Mouse (Mus musculus) lung, embryonic 15.5 days (tissue): ENCODE data around the gene Cnpy1. TPM values are rescaled to one million over a fixed set of nuclear protein-coding genes. Genes with fewer than 3 reads are reported as not detected.

Source experiments
- ATAC-seq: fragments of 200-750 bp; cut with Nextera tagmentation; 2 replicates; pipeline ENCODE4 v1.8.0; 2017; ENCODE audit warnings: moderate number of reproducible peaks, borderline replicate concordance; ENCODE audit not compliant: low FRiP score, low TSS enrichment; ENCODE audit errors: extremely low read depth
- H3K27ac ChIP-seq: fragments of 300-500 bp; sonication (generic); 2 replicates; pipeline ENCODE4 v1.5.1; 2015; ENCODE audit warnings: moderate library complexity, mild to moderate bottlenecking, inconsistent platforms
- H3K27me3 ChIP-seq: fragments of 300-500 bp; sonication (generic); 2 replicates; pipeline ENCODE4 v1.6.1; 2015; ENCODE audit warnings: inconsistent platforms
- H3K36me3 ChIP-seq: fragments of 300-500 bp; sonication (generic); 2 replicates; pipeline ENCODE4 v1.6.1; 2015; ENCODE audit warnings: inconsistent platforms
- H3K4me1 ChIP-seq: fragments of 300-500 bp; sonication (generic); 2 replicates; pipeline ENCODE4 v1.6.1; 2015; ENCODE audit warnings: inconsistent platforms
- H3K4me2 ChIP-seq: fragments of 300-500 bp; sonication (generic); 2 replicates; pipeline ENCODE4 v1.6.1; 2015; ENCODE audit warnings: inconsistent platforms, mild to moderate bottlenecking, moderate library complexity
- H3K4me3 ChIP-seq: fragments of 300-500 bp; sonication (generic); 2 replicates; pipeline ENCODE4 v1.5.1; 2015; ENCODE audit warnings: mild to moderate bottlenecking, inconsistent platforms
- H3K9ac ChIP-seq: fragments of 300-500 bp; sonication (generic); 2 replicates; pipeline ENCODE4 v1.6.1; 2015; ENCODE audit warnings: inconsistent platforms
- H3K9me3 ChIP-seq: fragments of 300-500 bp; sonication (generic); 2 replicates; pipeline ENCODE4 v1.6.1; 2016; ENCODE audit warnings: inconsistent platforms
- WGBS: fragments of 180-500 bp; shearing (Covaris S2); methylation state at CpG from one replicate; pipeline ENCODE4 v1.1.7; 2015; 5-methylcytosine and 5-hydroxymethylcytosine counted together
- polyA plus RNA-seq: library from polyadenylated mRNA; unstranded; fragments of >200 nt; fragmentation: Nextera tagmentation; extraction: Ambion mirVana; gene quantifications from 2 replicates; pipeline ENCODE4 v1.2.1, GENCODE M21; 2015

Gene Cnpy1
- polyA plus RNA-seq, 1 experiment from 2014 or later, result 0.56 TPM

DNA sequence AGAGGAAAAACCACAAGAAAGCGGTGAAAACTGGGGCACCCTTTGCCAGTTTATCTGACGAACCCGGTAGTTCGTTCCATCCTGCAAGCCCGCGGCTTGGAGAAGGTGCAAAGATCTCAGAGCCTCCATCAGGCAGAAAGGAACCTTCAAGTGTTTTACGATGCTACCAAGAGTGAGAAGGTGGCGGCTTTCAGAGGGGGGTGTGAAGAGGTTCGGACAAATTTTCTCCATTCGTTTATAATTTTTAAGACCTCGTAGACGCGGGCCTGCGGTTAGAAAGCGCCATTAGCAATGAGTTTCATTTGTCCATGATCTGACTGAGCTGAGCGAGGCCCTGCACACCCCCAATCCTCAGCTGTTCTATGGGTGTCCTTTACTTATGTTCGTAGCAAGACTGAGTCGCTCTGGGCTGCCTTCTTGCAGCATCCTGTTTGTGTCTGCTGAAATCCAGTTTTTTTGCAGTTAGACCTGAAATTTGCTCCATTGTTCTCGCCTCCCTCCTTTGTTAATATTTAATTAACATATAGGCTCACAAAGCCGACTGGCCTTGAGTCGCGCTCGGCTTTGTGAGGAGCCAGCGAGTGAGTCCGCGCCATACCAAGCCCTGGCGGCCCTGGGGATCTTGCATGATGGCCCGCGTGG lies 77.9 kb downstream of the Cnpy1 start:
- under 1% methylated on average over 29 of the region's 29 CpGs for WGBS
- no peak overlapping the region for H3K27ac ChIP-seq
- no peak overlapping the region for H3K9ac ChIP-seq
- H3K36me3 ChIP-seq, result no peaks in the 10 kb centered on the region
- ATAC-seq, result no peak
- peaks cover 34% of the 10 kb centered on the region for H3K4me1 ChIP-seq
- no peaks in the 10 kb centered on the region for H3K9me3 ChIP-seq
- peak overlapping the region; percentile 36 for H3K4me2 ChIP-seq
- peaks cover 96% of the 10 kb centered on the region for H3K27me3 ChIP-seq
- H3K4me3 ChIP-seq, result no peak overlapping the region; the same call in 1 of the 2 replicates

DNA sequence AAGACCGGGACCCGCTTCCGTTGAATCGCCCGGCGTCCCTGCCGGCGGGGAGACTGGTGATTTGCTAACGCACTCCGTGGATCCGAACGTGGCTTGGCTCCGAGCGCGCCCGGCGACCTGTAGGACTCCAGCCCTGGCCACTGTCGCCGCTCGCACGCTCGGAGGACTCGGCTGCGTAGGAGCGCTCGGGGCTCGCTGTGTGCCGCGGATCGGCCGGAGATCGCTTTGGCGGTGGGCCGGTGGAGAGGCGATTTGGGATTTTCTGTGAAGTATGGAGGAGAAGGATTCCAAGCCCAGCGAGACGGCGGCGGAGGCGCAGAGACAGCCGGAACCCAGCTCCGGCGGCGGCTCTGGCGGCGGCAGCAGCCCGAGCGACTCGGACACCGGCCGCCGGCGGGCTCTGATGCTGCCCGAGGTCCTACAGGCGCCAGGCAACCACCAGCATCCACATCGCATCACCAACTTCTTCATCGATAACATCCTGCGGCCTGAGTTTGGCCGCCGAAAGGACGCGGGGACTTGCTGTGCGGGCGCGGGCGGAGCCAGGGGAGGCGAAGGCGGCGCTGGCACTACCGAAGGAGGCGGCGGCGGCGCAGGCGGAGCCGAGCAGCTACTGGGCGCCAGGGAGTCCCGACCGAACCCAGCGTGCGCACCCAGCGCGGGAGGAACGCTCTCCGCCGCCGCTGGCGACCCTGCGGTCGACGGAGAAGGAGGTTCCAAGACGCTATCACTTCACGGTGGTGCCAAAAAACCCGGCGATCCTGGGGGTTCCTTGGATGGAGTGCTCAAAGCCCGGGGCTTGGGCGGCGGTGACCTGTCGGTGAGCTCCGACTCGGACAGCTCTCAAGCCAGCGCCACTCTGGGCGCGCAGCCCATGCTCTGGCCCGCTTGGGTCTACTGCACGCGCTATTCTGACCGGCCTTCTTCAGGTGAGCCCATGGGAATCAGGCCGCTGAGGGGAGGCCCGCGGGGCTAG lies 79.1 kb downstream of the Cnpy1 start:
- Histone ChIP-seq H3K4me1 (peaks cover 34% of the 10 kb centered on the region), H3K36me3 (no peaks in the 10 kb centered on the region), H3K27me3 (peaks cover 96% of the 10 kb centered on the region), H3K9me3 (no peaks in the 10 kb centered on the region), H3K4me3 (peak overlapping the region; percentile 45), H3K4me2 (peak overlapping the region; percentile 99), H3K27ac (no peak overlapping the region), H3K9ac (no peak overlapping the region)
- peak; percentile 12; the same call in 1 of the 2 replicates for ATAC-seq
- under 1% methylated on average over 110 of the region's 111 CpGs for WGBS

DNA sequence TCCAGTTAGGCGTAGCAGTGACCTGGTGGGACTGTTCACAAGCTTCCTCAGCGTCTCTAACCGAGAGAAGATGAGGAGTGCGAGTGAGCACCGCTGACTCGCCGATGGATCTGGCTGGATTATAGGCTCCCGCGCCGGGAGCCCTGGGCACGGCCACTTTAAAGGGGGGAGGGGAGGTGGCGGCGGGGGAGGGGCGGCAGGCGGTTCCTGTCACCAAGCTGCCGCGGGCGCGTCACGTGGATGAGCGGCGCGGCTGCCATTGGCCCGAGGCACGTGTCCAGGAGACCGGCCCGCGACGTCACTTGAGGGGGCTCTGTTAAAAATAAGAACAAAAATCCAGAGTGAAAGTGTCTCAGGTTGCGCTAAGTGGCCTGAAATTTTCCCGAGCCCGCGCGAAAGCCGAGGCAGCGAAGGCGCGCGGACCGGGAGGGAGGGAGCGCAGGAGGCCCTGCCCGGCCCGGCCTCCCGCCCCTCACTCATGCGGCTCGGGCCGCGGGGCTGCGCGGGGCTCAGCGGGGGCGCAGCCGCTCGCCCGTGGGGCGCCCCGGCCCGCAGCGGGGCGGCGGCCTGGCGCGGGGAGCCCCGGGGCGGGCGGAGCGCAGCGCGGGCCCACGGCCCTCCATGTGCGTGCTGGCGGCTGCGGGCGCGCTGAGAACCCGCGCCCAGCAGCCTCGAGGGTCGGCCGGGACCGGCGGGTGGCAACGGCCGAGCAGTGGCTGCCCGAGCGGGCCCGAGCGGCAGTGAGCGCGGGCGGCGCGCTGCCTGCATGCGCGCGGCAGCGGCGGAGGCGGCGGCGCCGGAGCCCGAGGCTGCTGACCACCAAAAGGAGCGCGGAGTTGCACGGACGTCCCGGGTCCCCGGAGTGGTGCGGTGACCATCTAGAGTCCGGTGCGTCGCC lies 80.0 kb downstream of the Cnpy1 start, which contains the start of gene En2:
Gene En2, plus strand, starts transcription at position 337 of the 898 bp plus-strand sequence.
- ATAC-seq, result peak; percentile 69; the same call in 1 of the 2 replicates
- Histone ChIP-seq H3K27ac (no peak within 1 kb of the TSS), H3K27me3 (peaks cover 97% of the 10 kb centered on the region), H3K4me2 (peak within 1 kb of the TSS; percentile 99), H3K4me1 (peaks cover 34% of the 10 kb centered on the region), H3K9me3 (no peaks in the 10 kb centered on the region), H3K36me3 (no peaks in the 10 kb centered on the region), H3K9ac (no peak within 1 kb of the TSS), H3K4me3 (peak within 1 kb of the TSS; percentile 45)
- under 1% methylated on average over 88 of the region's 113 CpGs for WGBS

DNA sequence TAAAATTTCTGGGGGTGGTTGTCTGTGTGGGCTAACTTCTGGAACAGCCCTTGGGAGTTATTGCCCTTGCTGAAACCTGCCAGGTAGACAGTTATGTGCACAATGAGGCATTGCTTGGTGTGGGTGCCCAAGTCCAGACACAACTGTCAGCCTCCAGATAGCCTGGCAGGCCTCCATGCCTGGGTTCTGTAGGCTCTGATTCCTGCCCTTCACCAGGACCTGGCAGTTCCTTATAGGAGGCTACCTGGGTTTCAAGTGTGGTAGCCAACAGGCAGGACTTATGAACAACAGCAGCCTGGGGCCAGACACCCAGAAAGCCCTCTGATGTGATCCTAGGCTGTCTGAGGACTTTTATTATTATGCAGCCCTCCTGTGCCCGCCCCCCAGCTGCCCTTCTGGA lies 81.7 kb downstream of the Cnpy1 start:
- peaks cover 34% of the 10 kb centered on the region for H3K4me1 ChIP-seq

DNA sequence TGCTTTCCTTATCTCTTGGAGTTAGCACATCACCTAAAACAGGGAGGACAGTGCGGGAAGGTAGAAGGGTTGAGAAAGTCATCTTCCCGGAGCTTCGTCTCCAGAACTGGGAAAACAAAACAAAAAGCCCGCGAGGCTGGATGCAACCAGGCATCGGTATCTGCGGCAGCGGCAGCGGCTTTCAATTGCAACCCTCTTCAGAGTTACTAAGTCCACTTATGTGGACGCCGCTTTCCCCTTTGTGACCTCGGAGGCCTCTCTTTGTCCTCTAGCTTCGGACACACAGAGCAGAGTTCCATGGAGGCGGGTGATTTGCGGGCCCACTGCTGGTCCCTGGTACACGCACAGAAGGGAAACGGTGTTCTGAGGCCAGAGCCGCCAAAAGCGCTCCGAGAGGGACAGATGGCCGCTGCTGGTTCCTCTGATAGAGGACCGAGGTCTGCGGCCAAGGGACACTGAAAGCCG lies 83.6 kb downstream of the Cnpy1 start:
- no peak overlapping the region for H3K4me3 ChIP-seq
- H3K9ac ChIP-seq, result no peak overlapping the region
- ATAC-seq, result no peak

More for the DNA sequence above, 81.7 kb downstream of the Cnpy1 start:
- Histone ChIP-seq H3K27me3 (peaks cover 99% of the 10 kb centered on the region), H3K4me2 (no peak overlapping the region), H3K27ac (no peak overlapping the region), H3K36me3 (no peaks in the 10 kb centered on the region), H3K4me3 (no peak overlapping the region), H3K9me3 (no peaks in the 10 kb centered on the region), H3K9ac (no peak overlapping the region)
- 0% methylated on average over 1 of the region's 1 CpGs for WGBS
- ATAC-seq, result no peak

DNA sequence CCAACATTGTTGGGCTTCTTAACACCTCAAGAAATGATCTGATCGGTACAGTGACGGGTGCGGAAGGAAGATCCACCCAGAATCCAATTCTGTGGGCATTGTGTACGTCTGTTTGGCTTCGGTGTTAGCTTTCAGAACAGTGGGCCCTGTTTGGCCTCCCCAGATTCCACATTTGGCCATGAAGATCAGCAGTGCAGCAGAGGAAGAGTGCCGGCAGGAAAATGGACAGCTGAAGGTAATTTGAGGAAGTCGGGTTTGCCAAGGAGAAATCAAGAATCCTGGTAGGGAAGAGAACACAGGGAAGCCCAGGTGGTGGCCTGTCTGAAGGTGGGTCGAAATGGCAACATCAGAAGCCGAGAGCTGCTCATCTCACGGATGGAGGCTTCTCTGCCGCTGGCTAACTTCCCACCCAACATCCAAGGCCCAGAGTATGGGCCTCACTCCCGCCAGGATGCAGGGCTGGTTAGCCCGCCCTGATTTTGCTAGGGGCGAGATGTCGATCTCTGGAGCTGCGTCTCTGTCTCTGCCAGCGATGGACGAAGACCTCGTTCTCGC lies 84.1 kb downstream of the Cnpy1 start:
- Histone ChIP-seq H3K4me2 (peak overlapping the region; percentile 16; the same call in 1 of the 2 replicates), H3K36me3 (no peaks in the 10 kb centered on the region), H3K27me3 (peaks cover 100% of the 10 kb centered on the region), H3K4me3 (no peak overlapping the region), H3K4me1 (peaks cover 15% of the 10 kb centered on the region), H3K9ac (no peak overlapping the region), H3K27ac (no peak overlapping the region), H3K9me3 (no peaks in the 10 kb centered on the region)
- WGBS, result 3% methylated on average over 20 of the region's 20 CpGs
- no peak for ATAC-seq

More for the DNA sequence above, 83.6 kb downstream of the Cnpy1 start:
- Histone ChIP-seq H3K4me1 (peaks cover 20% of the 10 kb centered on the region), H3K9me3 (no peaks in the 10 kb centered on the region), H3K36me3 (no peaks in the 10 kb centered on the region), H3K27me3 (peaks cover 100% of the 10 kb centered on the region), H3K4me2 (peak overlapping the region; percentile 16; the same call in 1 of the 2 replicates), H3K27ac (no peak overlapping the region)
- WGBS, result 1% methylated on average over 24 of the region's 24 CpGs

DNA sequence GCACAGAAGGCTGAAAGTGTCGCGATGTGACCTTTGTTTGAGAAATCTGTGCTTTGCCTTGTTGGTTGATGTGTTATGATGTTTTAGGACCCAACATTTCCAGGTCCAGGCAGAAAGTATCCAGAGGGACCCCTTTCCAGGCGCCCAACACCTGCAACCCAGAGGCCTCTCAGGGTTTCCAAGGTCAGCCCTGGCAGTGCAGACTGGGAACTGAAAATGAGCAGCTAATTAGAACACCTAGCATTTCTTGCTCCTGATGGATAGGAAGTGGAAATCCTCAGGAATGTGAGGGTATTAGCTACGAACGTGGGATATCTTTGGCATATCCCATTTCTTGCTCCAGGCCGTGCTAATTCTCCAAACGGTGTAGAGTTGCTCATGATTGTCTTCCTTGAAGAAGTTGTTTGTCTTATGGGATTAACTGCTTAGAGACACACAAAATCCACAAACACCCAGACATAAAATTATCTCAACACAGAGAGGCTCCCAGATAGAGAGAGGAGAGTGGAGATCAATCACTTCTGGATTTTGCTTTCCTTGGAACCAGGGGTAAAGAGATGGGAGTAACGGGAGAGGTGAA lies 85.6 kb downstream of the Cnpy1 start:
- H3K27ac ChIP-seq, result no peak overlapping the region
- H3K9ac ChIP-seq, result no peak overlapping the region
- H3K4me2 ChIP-seq, result no peak overlapping the region
- no peaks in the 10 kb centered on the region for H3K9me3 ChIP-seq
- 4% methylated on average over 8 of the region's 8 CpGs for WGBS
- H3K36me3 ChIP-seq, result no peaks in the 10 kb centered on the region
- H3K27me3 ChIP-seq, result peaks cover 100% of the 10 kb centered on the region
- H3K4me3 ChIP-seq, result no peak overlapping the region
- ATAC-seq, result no peak
- peaks cover under 1% of the 10 kb centered on the region for H3K4me1 ChIP-seq

DNA sequence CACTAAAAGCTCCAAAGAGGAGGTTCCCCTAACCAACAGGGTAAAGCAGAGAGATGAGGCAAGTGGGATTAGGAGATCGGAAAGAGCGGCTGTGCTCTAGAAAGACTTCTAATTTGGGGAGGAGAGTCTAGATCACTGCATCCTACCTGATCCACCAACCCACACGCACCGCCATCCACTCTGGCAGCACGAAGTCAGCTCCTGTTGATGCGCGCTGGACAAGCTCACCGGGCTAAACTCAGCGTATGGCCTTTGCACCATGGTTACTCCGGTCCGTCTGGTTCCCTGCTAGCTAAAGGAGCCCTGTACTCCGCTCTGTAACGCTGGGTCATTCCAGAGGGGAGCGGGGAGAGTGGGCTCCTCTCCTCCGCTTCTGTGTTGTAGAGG lies 86.5 kb downstream of the Cnpy1 start:
- Histone ChIP-seq H3K9ac (no peak overlapping the region), H3K4me1 (no peaks in the 10 kb centered on the region), H3K27ac (no peak overlapping the region), H3K4me3 (no peak overlapping the region), H3K36me3 (no peaks in the 10 kb centered on the region), H3K9me3 (no peaks in the 10 kb centered on the region), H3K27me3 (peaks cover 97% of the 10 kb centered on the region), H3K4me2 (no peak overlapping the region)
- 1% methylated on average over 15 of the region's 15 CpGs for WGBS
- ATAC-seq, result no peak

DNA sequence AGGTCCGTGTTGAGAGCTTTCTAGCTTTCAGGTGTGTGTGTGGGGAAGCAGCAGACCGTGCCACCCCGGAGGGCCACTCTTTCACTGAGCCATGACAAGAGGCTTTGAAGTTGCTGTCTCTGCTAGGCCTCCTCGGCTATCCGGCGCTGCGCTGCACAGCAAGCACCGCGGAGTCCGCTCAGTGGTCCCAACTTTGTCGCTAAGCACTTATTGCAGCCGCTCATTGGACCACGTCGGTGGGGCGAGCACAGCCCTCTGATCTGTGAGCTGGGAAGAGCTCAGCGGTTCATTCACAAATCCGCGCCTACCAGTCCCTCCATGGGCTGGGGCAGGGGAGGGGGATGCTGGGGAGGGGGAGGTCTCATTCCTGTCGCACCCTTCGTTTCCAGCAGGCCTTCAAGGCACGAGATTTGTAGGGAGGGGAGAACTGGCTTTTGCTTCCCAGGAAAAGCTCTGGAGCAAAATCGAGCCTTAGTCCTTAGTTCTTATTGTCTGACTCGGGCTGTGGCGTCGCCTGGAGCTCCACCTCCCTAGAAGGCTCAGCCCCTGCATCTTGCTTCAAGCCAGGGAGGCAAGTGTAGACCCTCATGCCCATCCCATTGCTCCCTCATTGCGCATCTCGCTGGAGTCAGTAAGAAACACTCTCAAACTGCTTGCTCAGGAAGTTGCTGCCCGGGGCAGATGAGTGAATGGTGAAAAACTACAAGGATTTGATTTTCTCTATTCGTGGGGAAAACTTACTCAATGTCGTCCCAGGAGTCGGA lies 87.1 kb downstream of the Cnpy1 start:
- Histone ChIP-seq H3K9ac (no peak overlapping the region), H3K4me1 (no peaks in the 10 kb centered on the region), H3K27ac (no peak overlapping the region), H3K4me3 (no peak overlapping the region), H3K4me2 (no peak overlapping the region), H3K9me3 (no peaks in the 10 kb centered on the region), H3K36me3 (no peaks in the 10 kb centered on the region), H3K27me3 (peaks cover 97% of the 10 kb centered on the region)
- no peak; the same call in 1 of the 2 replicates for ATAC-seq
- 1% methylated on average over 31 of the region's 31 CpGs for WGBS

DNA sequence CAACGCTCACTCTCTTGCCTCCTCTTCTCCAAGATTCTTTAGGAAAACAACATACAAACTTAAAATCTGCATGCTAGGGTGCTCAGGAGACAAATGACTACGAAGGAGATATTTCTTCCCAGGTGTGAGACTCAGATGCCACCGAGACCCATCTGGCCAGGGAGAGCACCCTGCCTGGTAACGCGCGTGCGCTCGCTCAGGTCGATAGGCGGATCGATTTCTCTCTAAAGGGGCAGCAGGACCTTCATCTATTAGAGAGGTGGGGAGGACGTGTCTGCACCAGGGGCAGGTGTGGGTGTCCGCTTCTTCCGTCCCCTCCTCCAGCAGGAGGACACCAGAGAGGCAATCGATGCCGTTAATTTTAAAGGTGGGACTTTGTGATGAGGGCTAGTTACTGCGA lies 87.8 kb downstream of the Cnpy1 start:
- no peak overlapping the region for H3K4me3 ChIP-seq
- no peak overlapping the region for H3K4me2 ChIP-seq
- no peaks in the 10 kb centered on the region for H3K9me3 ChIP-seq

More for the DNA sequence above, 87.8 kb downstream of the Cnpy1 start:
- no peak overlapping the region for H3K9ac ChIP-seq
- peaks cover 97% of the 10 kb centered on the region for H3K27me3 ChIP-seq
- 1% methylated on average over 17 of the region's 17 CpGs for WGBS
- H3K27ac ChIP-seq, result no peak overlapping the region
- ATAC-seq, result no peak
- H3K4me1 ChIP-seq, result no peaks in the 10 kb centered on the region
- H3K36me3 ChIP-seq, result no peaks in the 10 kb centered on the region
